Mouse (Mus musculus): ENCODE results near the gene Fbxo6.

The Fbxo6 gene

DNA sequence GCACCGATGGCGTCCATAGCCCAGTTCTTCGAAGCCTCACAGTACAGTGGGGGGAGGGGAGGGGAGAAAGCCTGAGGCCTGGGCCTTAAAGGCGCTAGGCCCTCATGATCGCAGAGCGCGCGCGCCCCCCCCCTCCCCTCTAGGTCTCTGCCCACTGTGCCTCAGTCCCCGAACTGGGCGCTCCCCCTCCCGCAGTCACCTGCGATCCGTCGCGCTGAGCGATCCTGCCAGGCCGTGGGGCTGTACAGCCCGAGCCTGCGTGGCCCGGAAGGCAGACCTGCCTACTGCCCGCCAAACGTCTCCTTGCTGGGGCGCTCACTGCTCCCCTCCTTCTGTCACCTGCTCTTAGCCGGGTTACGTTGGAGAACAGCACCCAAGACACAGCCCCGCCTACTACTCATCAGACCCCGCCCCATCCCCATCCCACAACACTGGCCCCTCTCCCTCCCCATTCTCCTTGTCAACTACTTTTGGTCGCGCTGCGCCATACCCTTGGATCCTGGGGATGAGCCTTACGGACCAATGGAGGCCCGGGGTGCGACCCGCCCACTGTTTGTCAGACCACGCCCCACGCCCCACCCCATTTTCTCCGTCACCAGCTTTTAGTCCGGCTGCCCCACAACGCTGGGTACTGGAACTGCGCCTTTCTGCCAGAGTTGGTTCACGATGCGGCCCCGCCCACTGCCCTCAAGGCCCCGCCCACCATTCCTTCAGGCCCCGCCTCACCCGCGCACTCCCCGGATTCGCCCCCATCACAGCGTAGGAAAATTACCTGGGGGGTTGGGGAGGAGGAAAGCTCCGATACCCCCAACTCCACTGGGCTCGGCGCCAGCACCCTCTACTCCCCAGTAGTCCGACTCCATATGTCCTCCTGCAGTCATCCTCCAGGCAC lies 7.8 kb upstream of the Fbxo6 start:
- peak; percentile 99 for DNase-seq

DNA sequence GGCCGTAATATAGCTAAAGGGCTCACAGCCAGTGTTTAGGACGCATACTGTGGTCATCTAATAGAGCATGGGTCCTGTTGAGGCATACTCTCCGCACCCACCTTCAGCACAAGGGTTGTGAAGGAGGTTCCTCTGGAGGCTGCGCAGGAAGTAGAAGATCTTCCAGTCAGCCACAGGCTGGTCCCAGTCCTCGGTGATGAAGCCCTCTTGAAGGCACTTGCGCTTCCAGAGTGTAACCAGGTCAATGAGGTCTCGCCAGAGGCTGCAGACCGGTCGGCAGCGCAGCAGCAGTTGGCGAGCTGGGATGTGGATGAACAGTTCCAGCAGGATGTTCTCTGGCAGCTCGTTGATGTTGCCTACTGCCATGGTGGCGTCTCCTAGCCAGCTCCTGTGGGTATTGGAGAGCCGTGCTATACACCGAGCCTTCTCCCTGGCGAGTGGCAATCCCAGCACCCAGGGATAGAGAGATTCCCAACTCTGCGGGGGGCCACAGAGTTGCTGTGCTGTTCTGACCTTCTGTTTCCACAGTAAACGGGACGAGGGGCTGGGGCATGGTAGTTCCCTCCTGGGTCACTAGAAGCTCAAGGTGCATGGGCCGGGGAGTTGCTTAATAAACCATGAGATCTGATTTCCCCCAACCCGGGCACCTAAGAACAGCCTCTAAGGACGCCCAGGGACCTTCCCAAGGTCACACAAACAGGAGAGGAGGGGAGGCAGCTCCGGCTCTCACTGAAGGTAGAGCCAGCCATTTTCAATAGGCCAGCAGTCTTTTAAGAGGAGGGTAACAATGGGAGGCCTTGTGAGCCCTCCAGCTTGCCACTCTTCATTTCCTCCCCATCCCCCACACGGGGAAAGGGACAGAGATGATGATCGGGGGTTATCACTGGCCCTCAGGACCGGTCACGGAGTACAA lies 6.8 kb upstream of the Fbxo6 start:
- peak; percentile 63 for DNase-seq

DNA sequence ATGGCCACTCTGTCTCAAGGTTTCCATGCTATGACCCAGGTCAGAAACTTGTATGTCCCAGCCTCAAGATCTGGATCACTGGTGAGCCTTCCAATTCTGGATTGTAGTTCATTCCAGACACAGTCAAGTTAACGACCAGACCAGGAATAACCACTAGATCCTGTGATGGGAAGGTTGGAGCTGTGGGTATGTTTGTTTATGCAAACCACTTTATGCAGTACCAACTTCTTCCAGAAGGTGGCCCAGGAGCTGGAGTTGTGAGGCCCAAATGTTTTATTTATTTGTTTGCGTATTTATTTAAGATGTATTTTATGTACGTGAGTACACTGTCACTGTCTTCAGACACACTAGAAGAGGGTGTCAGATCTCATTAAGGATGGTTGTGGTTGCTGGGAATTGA lies 3.0 kb upstream of the Fbxo6 start:
- peak; percentile 39 for DNase-seq

DNA sequence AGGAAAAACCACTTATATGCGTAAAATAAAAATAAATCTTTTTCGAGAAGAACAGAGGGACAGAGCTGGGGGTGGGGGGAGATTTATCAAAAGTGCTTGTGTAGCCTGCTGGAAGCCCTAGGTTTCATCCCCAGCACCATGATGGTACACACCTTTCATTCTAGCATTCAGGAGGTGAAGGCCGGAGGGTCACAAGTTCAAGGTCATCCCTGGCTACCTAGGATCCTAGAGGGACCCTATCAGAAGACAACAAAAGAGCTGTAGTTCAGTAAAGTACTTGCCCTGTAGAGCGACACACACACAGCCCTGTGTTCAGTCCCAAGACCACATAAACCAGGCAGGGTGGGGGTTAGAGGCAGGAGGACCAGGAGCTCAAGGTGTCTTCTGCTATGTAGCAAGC lies 2.1 kb upstream of the Fbxo6 start:
- no peak for DNase-seq

DNA sequence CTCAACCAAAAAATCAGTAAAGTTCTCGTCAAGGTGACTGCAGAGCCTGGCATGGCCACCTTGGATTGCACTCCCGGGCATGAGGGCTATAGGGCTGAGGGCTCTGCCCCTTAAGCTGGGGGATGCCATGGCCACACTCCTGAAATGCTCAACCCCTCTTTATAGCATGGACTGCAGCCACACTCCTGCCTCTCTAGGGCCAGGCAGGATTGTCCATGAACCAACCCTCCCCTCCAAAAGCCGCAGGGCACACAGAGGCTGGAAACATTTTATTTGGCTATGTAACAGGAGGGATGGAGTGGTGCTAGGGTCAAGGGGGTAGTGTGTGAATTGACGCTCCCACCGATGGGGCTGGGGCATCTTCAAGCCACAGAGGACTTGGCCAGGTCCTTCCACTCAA lies 607 bp upstream of the Fbxo6 start:
- DNase-seq: no peak

DNA sequence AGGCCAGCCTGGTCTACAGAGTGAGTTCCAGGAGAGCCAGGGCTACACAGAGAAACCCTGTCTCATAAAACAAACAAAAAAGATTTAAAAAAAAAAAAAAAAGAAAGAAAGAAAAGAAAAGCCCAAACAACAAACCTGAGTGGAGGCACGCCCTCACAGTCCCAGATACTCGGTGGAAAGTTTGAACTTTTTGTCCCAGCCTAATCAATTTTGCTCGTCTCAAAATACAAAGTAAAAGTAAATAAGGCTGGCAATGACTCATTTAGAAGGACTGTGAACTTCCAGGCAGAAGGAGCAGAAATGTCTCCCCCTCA lies 1.0 kb downstream of the Fbxo6 start:
- no peak for DNase-seq

DNA sequence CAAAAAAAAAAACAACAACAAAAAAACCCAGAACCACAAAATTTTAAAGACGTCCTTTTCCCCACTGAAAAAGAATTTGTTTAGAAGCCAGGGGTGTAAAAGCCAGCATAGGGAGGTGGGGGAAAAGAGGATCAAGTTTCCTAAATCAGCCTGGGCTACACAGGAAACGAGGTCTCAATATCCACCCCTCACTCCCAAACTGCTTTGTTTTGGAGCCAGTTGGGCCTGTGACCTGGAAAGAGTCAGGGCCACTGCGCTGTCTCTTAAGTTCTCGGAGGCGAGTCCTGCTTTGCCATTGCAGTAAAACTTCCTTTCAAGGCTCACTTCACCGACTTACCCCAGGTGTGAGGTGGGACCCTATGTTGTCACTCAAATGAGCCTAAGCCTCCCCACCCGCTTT lies 1.7 kb downstream of the Fbxo6 start:
- no peak for DNase-seq

DNA sequence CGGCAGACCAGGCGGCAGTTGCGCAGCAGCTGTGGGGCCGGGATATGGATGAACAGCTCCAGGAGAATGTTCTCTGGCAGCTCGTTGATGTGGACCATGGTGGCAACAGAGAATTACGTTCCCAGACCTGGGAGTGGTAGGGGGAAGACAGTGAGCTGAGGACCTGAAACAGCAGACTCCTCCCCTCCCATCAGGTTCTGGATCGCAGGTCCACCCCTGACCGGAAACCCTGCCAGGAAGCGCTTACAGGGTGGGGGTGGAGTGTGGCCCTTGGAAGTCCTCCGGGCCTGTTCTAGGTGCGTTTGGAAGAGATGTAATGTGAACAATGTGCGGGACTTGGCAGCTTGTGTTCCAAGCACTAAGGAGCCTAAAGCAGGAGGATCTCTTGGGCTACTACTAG lies 2.4 kb downstream of the Fbxo6 start:
- DNase-seq: no peak

DNA sequence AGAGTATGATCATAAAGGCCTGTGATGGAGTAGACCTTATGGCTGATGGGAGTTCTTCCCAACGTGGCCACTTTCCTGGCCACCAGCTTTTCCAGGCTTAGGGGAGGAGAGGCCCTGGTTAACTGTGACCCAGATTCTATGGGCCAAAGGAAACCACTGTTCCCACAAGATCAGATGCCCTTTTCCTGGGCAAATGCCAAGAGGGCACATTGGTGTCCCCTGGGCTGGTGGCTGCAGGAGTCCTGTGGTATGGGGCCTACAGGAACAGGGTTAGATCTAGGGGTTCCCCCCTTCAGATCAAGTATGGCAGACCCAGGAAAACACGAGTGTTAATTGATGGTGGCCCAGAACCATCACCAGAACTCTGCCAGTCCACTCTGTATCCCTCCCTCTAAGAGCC lies 4.2 kb downstream of the Fbxo6 start:
- DNase-seq: no peak

DNA sequence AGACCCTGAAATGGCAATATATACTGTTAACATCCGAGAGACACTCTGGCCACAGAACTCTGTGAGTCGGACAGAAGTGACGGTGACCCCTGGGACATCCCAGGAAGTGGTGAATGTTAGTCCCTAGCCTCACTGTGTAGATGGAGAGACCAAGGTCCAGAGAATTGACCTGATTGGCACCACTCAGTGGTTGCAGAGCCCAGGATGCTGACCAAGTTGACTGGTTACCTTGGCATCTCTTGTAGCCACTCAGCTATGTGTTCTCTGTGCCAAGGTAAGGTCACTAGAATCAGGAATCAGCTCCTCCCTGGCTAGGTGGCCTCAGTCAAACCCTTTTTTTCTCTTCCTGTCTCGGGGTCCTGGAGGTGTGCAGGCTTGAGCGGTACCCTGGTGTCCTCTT lies 8.2 kb downstream of the Fbxo6 start:
- DNase-seq: no peak

DNA sequence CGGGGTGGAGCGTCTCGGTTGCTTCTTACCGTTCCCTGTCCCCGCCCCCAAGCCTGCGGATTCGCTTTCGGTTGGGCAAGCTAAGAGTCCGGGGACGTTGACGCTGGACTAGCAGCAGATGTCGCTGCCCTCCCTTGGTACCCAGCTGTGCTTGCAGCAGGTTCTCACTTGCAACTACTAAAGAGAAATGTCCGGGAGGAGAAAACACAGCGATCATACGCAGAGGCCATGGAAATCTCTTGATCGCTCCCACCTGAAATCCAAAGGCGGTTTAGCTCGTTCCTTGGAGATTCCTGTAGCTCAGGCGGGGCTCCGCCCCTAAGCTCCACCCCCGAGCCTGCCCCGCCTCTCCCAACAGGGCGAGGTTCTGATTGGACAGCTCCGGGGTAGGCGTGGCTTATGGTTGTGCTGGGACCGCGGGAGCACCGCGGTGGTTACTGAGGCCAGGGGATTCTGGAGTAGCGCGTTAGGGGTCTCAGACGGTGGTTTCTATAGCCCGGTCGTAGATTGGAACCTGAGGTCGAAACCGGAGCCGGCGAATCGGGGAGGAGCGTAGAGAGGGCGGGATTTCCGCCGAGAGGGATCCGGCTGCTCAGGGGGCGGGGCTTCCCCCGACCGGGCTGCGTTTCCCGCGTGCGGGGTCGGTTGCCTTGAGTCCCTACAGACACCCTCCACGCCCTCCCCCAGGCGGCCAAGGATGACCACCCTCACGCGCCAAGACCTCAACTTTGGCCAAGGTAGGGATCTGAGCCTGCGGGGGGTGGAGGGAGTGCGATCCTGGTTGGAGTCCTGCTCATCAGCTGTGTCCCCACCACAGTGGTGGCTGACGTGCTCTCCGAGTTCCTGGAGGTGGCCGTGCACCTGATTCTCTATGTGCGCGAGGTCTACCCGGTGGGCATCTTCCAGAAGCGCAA lies 11.6 kb downstream of the Fbxo6 start:
- DNase-seq: peak; percentile 91

DNA sequence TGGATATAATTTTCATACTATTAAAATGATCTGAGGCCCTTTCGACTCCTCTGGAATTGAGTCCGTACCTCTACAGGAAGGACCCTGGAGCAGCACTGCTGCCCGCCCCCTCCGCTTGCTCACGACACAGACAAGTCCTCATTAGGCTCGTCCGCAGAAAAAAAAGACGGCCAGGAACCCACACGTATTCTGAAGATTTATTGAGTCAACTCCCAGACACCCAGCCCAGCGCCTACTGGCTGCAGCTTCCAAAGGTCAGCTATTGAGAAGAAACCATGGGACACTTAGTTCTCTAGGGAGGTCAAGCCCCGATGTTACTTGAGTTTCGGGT lies 12.2 kb downstream of the Fbxo6 start:
- DNase-seq: no peak

DNA sequence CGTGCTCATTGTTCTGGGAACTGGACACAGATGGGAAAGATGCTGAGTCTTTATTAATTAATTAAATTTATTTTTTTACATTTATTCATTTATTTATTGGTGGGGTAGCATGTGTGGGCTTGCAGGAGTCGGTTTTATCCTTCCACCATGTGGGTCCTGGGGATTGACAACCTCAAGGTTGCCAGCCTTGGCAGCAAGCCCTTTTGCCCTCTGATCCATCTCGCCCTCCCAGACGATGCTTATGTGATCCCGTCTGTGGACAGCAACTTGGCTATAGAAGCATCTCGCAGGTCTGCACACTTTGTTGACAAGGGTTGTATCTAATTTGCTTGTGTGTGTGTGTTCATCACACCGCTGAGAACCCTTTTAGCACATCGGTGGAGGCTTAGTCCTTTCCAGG lies 14.4 kb downstream of the Fbxo6 start:
- DNase-seq: no peak

DNA sequence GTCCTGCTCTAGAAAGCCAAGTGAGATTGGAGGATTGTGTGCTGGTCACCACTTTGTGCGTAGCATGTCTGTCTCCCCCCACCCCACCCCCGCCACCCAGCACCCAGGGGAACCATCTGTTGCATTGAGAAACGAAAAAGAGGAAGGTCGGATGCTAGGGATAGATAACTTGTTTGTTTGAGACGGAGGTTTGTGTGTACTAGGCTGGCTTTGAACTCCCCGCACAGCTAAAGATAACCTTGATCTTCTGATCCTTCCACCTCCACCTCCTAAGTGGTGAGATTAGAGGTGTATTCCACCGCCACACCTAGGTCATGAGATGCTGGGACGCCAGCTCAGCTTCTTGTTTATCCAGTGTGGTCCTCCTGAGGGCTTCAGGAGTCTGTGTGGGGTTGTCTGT lies 17.0 kb downstream of the Fbxo6 start:
- no peak for DNase-seq

DNA sequence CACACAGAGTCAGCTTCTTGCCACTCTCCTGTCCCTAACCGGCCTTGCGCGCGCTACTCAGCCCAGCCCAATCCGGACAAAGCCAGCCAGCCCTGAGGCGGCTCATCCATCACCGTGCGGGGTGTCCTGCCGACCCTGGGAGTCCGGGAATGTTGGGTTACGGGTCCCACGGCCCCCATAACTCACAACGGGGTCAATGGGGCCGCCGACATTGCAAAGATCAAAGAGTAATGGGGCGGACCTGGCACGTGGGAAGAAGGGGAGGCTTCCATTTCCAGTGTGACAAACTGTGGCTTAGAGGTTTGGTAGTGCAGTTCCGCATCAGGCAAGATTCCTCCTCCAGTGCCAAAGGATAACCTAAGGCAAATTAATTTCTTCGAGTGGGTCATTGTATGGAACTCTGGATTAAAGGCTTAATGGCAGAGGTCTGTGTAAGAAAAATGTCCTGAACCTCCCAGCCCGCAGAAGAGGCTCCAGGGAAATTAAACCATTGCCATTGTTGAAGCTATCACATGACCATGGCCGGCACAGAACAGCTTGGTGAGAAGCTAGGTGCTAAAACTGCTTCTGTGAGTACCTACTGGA lies 20.4 kb downstream of the Fbxo6 start:
- DNase-seq: no peak

DNA sequence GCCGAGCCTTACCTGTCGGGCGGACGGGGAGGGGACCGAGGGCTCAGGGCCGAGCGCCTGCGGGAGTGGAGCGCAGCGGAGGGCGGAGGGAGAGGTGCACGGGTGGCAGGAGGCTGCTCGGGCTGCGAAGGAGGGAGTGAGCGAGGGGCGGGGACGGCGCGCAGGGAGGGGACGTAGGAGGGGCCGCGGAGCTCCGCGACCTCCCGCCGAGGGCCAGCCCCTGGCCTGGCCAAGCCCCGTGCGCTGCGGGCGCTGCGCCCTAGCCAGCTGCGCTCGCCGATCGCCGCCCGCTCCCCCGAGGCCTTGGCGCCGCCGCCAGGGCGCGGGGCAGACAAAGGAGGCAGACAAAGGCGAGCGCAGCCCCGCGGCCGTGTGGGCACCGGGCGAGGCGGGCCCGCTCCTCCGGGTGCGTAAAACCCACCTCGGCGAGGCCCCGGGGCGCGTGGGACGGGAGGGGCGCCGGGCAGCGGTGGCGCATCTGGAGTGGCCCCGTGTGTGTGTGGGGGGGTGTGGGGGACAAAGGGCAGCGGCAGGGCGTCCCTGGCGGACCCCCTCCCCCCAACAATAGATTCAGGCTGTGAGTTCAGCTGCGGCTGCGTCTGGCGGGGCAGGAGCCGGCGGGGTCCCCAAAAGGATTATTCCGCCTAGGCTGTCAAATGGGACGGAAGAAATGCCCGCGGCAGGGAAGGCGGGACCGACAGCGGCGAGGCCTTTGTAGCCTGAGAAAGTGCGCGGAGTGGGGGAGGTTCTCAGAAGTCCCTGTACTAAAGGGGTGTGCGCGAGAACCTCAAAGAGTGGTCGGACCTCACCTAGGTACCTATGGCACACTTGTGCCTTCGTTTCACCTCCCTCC lies 21.2 kb downstream of the Fbxo6 start, which contains the start of gene Draxin:
TSS of gene Draxin (minus strand) at position 138 of the 853 bp plus-strand sequence.
- DNase-seq: peak; percentile 22

DNA sequence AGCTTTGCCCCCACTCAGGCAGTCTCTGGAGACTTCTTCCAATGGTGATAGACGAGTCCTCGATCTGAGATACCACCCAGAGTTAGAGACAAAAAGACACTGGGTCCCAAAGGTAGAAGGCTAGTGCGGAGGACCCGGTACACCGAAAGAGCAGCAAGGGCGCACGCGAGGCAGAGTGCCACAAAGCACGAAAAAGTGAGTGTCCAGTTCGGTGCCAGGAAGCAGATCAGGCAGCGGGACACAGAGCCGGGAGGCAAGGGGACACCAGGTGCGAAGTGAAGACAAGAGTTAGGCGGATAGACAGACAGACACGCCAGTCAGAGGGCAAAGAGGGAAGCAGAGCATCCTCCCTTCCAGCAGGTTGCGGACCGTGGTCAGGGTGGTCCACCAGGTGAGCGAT lies 21.8 kb downstream of the Fbxo6 start, which contains the start of gene Mad2l2:
TSS of gene Mad2l2 (plus strand) at position 252 of the 400 bp plus-strand sequence.
- DNase-seq: no peak

DNA sequence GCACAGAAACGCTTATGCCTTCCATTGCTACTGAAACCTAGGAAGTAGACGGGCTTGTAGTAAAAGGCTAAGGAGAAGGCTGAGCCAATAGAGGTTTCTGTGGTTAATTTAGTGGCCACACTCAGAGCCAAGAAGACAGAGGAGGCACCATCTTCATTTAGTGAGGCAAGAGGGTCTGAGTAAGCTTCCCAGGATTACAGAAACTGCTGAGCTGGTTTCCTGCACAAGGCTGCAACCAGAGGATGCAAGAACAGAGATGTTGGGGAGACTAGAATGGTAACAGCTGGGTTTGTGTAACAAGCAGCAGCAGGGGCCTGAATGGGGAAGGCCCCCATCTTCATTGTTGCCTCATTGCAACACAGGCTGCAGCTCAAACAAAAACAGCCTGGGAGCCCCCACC lies 23.3 kb downstream of the Fbxo6 start:
- DNase-seq: no peak

DNA sequence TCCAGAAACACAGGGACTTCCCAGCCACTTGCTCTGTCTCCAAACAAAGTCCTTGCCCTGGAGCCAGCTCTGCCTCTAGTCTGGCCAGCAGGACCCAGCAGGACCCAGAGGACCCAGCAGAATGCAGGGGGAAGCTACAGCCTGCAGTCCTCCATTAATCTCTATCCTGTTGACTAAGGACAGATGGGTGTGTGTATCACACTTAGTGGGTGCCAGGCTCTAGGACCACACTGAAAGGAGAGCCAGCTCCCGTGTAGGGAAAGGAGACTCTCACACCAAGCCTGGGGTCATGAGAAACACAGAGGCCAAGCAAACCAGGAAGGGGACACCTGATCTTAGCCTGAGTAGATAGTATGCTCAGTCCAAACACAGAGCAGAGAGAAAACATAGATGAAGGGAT lies 23.7 kb downstream of the Fbxo6 start:
- DNase-seq: no peak

DNA sequence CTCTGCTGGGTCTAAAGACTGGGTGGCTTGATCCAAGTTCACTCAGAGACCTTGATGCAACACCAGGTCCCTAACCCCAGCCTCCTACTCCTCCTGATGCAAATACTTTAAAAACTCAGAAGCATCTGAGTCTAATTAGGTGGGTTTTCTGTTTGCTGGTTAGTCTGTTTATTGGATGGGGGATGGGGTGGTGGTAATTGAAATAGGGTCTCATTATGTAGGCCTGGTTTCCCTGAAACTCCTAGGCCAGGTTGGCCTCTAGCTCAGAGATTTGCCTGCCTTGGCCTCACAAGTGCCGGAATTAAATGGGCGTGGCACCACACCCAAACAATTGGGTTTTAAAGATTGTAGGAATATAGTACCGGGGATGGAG lies 29.3 kb downstream of the Fbxo6 start:
- DNase-seq: no peak

DNA sequence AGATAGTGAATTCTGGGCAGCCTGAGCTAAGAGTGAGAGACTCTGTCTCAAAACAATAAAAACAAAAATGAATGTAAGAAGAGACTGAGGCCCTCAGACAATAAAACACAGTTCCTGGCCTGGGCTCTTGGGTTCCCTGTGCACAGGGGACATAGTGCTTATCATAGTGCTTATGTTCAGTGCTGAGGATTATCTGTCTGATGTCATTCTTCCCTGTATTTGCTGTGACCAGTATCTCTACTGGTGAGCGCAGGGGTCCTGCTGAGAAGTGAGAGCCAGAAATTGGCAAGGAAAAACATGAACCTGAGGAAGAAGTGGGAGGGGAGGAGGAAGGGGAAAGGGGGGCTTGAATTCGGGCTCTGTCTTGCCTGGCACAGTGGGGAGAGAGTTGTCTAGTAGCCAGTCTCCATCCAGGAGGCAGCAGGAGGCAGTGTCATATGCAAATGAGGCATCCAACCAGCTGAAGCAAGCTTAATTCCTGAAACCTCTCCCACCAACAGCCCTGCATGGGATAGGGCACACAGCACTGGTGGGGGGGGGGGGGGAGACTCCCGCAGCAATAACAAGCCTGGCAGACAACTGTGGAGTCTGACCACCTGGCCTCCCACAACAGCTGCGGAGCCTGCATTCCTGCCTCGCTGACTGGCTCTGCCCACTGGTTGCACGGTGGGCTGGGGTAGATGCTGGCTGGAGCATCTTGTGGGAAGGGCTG lies 29.8 kb downstream of the Fbxo6 start:
- DNase-seq: no peak
